Mouse (Mus musculus) megakaryocyte, embryonic 14.5 days (primary cell): Measurements from ENCODE around the gene Clspn.

Experiments used
- FLI1 ChIP-seq: IDR thresholded peaks from 2 replicates; pipeline ENCODE4 v1.6.1; 2012; ENCODE audit warnings: low read length, inconsistent platforms, mixed read lengths
- GATA1 ChIP-seq: IDR thresholded peaks from 3 replicates; pipeline ENCODE4 v1.6.1; 2012; ENCODE audit warnings: mixed read lengths, low read length, inconsistent platforms, borderline replicate concordance

DNA sequence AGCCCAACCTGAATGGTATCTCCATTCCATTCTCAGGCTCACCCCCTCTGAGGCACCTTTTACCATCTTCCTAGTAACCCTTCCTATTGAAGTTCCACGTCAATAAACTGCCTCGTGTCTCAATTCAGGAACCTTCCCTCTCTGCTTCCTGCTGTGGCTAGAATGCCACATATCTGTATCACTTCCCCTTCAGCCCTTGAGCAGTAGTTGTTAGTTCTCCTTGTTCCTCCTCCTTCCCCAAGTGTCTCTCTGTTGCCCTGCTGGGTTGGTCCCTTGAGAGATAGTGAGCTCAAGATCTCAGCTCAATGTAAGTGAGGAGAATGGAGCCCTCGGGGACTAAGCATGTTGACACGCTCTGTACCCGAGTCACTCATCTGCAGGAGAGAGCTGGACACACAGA is 19.9 kb upstream of the Clspn start:
- TF ChIP-seq GATA1 (no peak), FLI1 (no peak)
